In genomic region chr2:73925089-73925488, GRCm38 (mm10) we compare ENCODE assay signal across 8 mouse cellular contexts. TPM values are rescaled to one million over a fixed set of nuclear protein-coding genes. Genes with fewer than 3 reads are reported as not detected.
DNase-seq lines count a peak whose midpoint lies in the region; ATAC-seq lines count a peak whose summit lies in the region.

No protein-coding gene starts in this region.

- DNase-seq in heart, adult 11 months = peak; percentile 88
- peak; percentile 95 for DNase-seq in cerebellum, adult 9-10 months
- DNase-seq in forelimb bud, embryonic 11.5 days (ENCODE audit: low read depth, low spot score) = peak; percentile 79
- peak; percentile 59 for DNase-seq in kidney, adult 11 months
- DNase-seq in left cerebral cortex, postnatal 14 days (ENCODE audit: low spot score in 2 of 2) = peak; percentile 93 to 94

- WGBS in heart, embryonic 11.5 days (ENCODE audit: insufficient replicate concordance) = 28% methylated on average over 5 of the region's 5 CpGs
- WGBS in midbrain, embryonic 13.5 days = 20% methylated on average over 5 of the region's 5 CpGs
- WGBS in stomach, embryonic 14.5 days = 16% methylated on average over 5 of the region's 5 CpGs

- no peaks in the 10 kb centered on the region for H3K27me3 ChIP-seq in heart, embryonic 11.5 days (ENCODE audit: control insufficient read depth, insufficient read depth, low read length)
- H3K27me3 ChIP-seq in midbrain, embryonic 13.5 days = no peaks in the 10 kb centered on the region; the same call in 1 of the 2 replicates
- H3K27me3 ChIP-seq in stomach, embryonic 14.5 days (ENCODE audit: control insufficient read depth, insufficient read depth, low read length) = no peaks in the 10 kb centered on the region

- H3K9ac ChIP-seq in heart, embryonic 11.5 days (ENCODE audit: low read depth, low read length) = no peak overlapping the region
- H3K9ac ChIP-seq in midbrain, embryonic 13.5 days (replicated peaks) = no peak overlapping the region
- H3K9ac ChIP-seq in stomach, embryonic 14.5 days (replicated peaks; ENCODE audit: low read depth, low read length) = no peak overlapping the region

- H3K4me1 ChIP-seq in heart, embryonic 11.5 days (ENCODE audit: control insufficient read depth, insufficient read depth, low read length) = no peaks in the 10 kb centered on the region
- H3K4me1 ChIP-seq in midbrain, embryonic 13.5 days (replicated peaks) = no peaks in the 10 kb centered on the region
- no peaks in the 10 kb centered on the region for H3K4me1 ChIP-seq in stomach, embryonic 14.5 days (ENCODE audit: control insufficient read depth, insufficient read depth, low read length)

- H3K9me3 ChIP-seq in heart, embryonic 11.5 days (replicated peaks; ENCODE audit: control insufficient read depth, low read length) = no peaks in the 10 kb centered on the region
- no peaks in the 10 kb centered on the region for H3K9me3 ChIP-seq in midbrain, embryonic 13.5 days
- H3K9me3 ChIP-seq in stomach, embryonic 14.5 days (ENCODE audit: control insufficient read depth, low read depth, low read length) = no peaks in the 10 kb centered on the region

- intact Hi-C loops in left cerebral cortex, postnatal 14 days (cut with DNase I) = loop anchor here (5.0 kb wide), 1 partner anchor 72 kb away; no protein-coding TSS in a partner anchor

- no peaks in the 10 kb centered on the region for H3K36me3 ChIP-seq in heart, embryonic 11.5 days (ENCODE audit: control insufficient read depth, insufficient read depth, low read length)
- H3K36me3 ChIP-seq in midbrain, embryonic 13.5 days = no peaks in the 10 kb centered on the region
- no peaks in the 10 kb centered on the region for H3K36me3 ChIP-seq in stomach, embryonic 14.5 days (ENCODE audit: control insufficient read depth, insufficient read depth, low read length)

- H3K27ac ChIP-seq in heart, embryonic 11.5 days (ENCODE audit: low read depth, low read length) = no peak overlapping the region
- H3K27ac ChIP-seq in midbrain, embryonic 13.5 days = no peak overlapping the region
- no peak overlapping the region for H3K27ac ChIP-seq in stomach, embryonic 14.5 days (ENCODE audit: low read length)

- ATAC-seq in heart, embryonic 11.5 days (replicated peaks; ENCODE audit: insufficient number of reproducible peaks, low FRiP score, low TSS enrichment) = no peak
- ATAC-seq in midbrain, embryonic 13.5 days = peak; percentile 82
- ATAC-seq in stomach, embryonic 14.5 days (ENCODE audit: insufficient number of reproducible peaks, insufficient read depth, low FRiP score, low read depth) = 0 out of 2 replicates have a peak, but pooled peaks have one; percentile 67

- H3K4me2 ChIP-seq in heart, embryonic 11.5 days = no peak overlapping the region
- H3K4me2 ChIP-seq in midbrain, embryonic 13.5 days (replicated peaks) = no peak overlapping the region
- no peak overlapping the region for H3K4me2 ChIP-seq in stomach, embryonic 14.5 days (replicated peaks; ENCODE audit: low read depth, low read length)

- no peak overlapping the region for H3K4me3 ChIP-seq in heart, embryonic 11.5 days (ENCODE audit: low read depth, low read length)
- no peak overlapping the region for H3K4me3 ChIP-seq in midbrain, embryonic 13.5 days (replicated peaks)
- H3K4me3 ChIP-seq in stomach, embryonic 14.5 days (ENCODE audit: low read depth, low read length) = no peak overlapping the region

RNA-seq across cellular contexts. Expression of gene Atp5g3, which starts 14.0 kb away (rescaled TPM):
- polyA plus RNA-seq in heart, embryonic 11.5 days (2014; fragmentation: Nextera tagmentation; extraction: Ambion mirVana) = 2,049 and 2,052 TPM in 2 replicates
- 100 to 1,000 TPM; 608 to 654 TPM for total RNA-seq in left cerebral cortex, postnatal 14 days (2021)
- 957 and 983 TPM in 2 replicates for polyA plus RNA-seq in midbrain, embryonic 13.5 days (2015; fragmentation: Nextera tagmentation; extraction: Ambion mirVana)
- polyA plus RNA-seq in stomach, embryonic 14.5 days (2014; fragmentation: Nextera tagmentation; extraction: Ambion mirVana) = 1,105 and 1,154 TPM in 2 replicates

RNA-seq across cellular contexts. Expression of gene Atf2, which starts 32.6 kb away (rescaled TPM):
- polyA plus RNA-seq in heart, embryonic 11.5 days (2014; fragmentation: Nextera tagmentation; extraction: Ambion mirVana) = 47.8 and 50.4 TPM in 2 replicates
- total RNA-seq in left cerebral cortex, postnatal 14 days (2021) = 100 to 1,000 TPM; 147 to 152 TPM
- 120 and 124 TPM in 2 replicates for polyA plus RNA-seq in midbrain, embryonic 13.5 days (2015; fragmentation: Nextera tagmentation; extraction: Ambion mirVana)
- polyA plus RNA-seq in stomach, embryonic 14.5 days (2014; fragmentation: Nextera tagmentation; extraction: Ambion mirVana) = 85.1 and 86.7 TPM in 2 replicates
